Comparison of ENCODE assay signal across 8 mouse cellular contexts in the genomic region with DNA sequence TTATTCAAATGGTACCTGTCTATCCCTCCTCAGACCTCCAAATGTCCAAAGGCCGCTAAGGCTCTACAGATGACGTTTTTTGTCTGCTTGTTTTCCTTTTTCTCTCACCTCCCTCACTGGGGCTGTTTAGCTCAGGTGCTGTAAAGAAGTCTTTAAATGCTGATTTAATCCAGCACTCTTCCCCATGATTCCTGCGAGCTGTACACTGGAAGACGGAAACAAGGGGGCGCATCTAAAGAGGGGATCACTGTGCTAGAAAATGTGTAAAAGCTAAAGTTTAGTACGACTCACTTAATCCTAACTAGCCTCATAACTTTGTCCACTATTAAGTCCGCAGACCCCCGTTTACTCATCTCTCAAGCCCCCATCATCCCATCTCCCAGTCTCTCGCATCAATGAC. TPM values are rescaled to one million over a fixed set of nuclear protein-coding genes. Genes with fewer than 3 reads are reported as not detected.
DNase-seq lines count a peak whose midpoint lies in the region; ATAC-seq and TF ChIP-seq lines count a peak whose summit lies in the region.

No protein-coding gene starts in this region.

- no peak for DNase-seq in heart, adult 11 months
- DNase-seq in ES-E14 (ENCODE audit: low read depth, low spot score): peak; percentile 1
- DNase-seq in liver, embryonic 11.5 days (ENCODE audit: low spot score): no peak
- DNase-seq in gastrocnemius, postnatal 14 days: no peak
- no peak for DNase-seq in thymus, adult 18-20 months

- peak overlapping the region; percentile 61; the same call in 1 of the 2 replicates for H3K9ac ChIP-seq in heart, embryonic 12.5 days
- H3K9ac ChIP-seq in ES-E14 (ENCODE audit: insufficient read depth, low read depth, low read length, poor library complexity, severe bottlenecking): peak overlapping the region; percentile 77
- H3K9ac ChIP-seq in forebrain, embryonic 12.5 days: peak overlapping the region; percentile 47
- H3K9ac ChIP-seq in liver, embryonic 11.5 days (ENCODE audit: low read depth, low read length): peak overlapping the region; percentile 66
- peak overlapping the region; percentile 70 for H3K9ac ChIP-seq in stomach, embryonic 16.5 days (ENCODE audit: low read length)

- peak overlapping the region; percentile 66 for H3K4me2 ChIP-seq in heart, embryonic 12.5 days
- peak overlapping the region; percentile 50 for H3K4me2 ChIP-seq in forebrain, embryonic 12.5 days
- peak overlapping the region; percentile 56 for H3K4me2 ChIP-seq in liver, embryonic 11.5 days
- H3K4me2 ChIP-seq in stomach, embryonic 16.5 days (ENCODE audit: low read depth, low read length): peak overlapping the region; percentile 56

- peak overlapping the region; percentile 62 for H3K4me3 ChIP-seq in heart, embryonic 12.5 days
- H3K4me3 ChIP-seq in ES-E14 (ENCODE audit: insufficient read depth in 1 of 2, low read depth in 1 of 2, low read length in 2 of 2, poor library complexity in 1 of 2, severe bottlenecking in 1 of 2): peak overlapping the region; percentile 70 to 88
- H3K4me3 ChIP-seq in forebrain, embryonic 12.5 days (replicated peaks): peak overlapping the region; percentile 47
- H3K4me3 ChIP-seq in liver, embryonic 11.5 days (ENCODE audit: low read depth, low read length): peak overlapping the region; percentile 56
- peak overlapping the region; percentile 59 for H3K4me3 ChIP-seq in stomach, embryonic 16.5 days (replicated peaks; ENCODE audit: low read length)

- intact Hi-C loops in gastrocnemius, postnatal 14 days (cut with DNase I; ENCODE audit: low total_unique reads): no loop called here

- 32% methylated on average over 9 of the region's 9 CpGs for WGBS in heart, embryonic 12.5 days
- WGBS in forebrain, embryonic 12.5 days: 24% methylated on average over 9 of the region's 9 CpGs
- 25% methylated on average over 9 of the region's 9 CpGs for WGBS in liver, embryonic 11.5 days
- WGBS in stomach, embryonic 16.5 days: 20% methylated on average over 9 of the region's 9 CpGs

- no peaks in the 10 kb centered on the region for H3K36me3 ChIP-seq in heart, embryonic 12.5 days
- no peaks in the 10 kb centered on the region for H3K36me3 ChIP-seq in ES-E14 (ENCODE audit: control insufficient read depth, insufficient read depth, low read length, poor library complexity, severe bottlenecking)
- H3K36me3 ChIP-seq in forebrain, embryonic 12.5 days (replicated peaks): no peaks in the 10 kb centered on the region
- no peaks in the 10 kb centered on the region for H3K36me3 ChIP-seq in liver, embryonic 11.5 days (ENCODE audit: control insufficient read depth, insufficient read depth, low read length)
- no peaks in the 10 kb centered on the region for H3K36me3 ChIP-seq in stomach, embryonic 16.5 days (ENCODE audit: control insufficient read depth, insufficient read depth, low read length)

- H3K4me1 ChIP-seq in heart, embryonic 12.5 days (replicated peaks): no peaks in the 10 kb centered on the region
- no peaks in the 10 kb centered on the region for H3K4me1 ChIP-seq in ES-E14 (ENCODE audit: control insufficient read depth in 2 of 2, insufficient read depth in 2 of 2, low read length in 2 of 2, poor library complexity in 1 of 2)
- no peaks in the 10 kb centered on the region for H3K4me1 ChIP-seq in forebrain, embryonic 12.5 days
- H3K4me1 ChIP-seq in liver, embryonic 11.5 days (replicated peaks; ENCODE audit: control insufficient read depth, insufficient read depth, low read length): no peaks in the 10 kb centered on the region
- H3K4me1 ChIP-seq in stomach, embryonic 16.5 days (ENCODE audit: control insufficient read depth, insufficient read depth, low read length): no peaks in the 10 kb centered on the region

- in situ Hi-C loops in ES-E14 (cut with MboI; ENCODE audit: low sequenced_read_pairs in 2 of 2, unreplicated experiment in 2 of 2): no loop called here

- H3K27me3 ChIP-seq in heart, embryonic 12.5 days (replicated peaks): no peaks in the 10 kb centered on the region
- H3K27me3 ChIP-seq in forebrain, embryonic 12.5 days: no peaks in the 10 kb centered on the region
- no peaks in the 10 kb centered on the region for H3K27me3 ChIP-seq in liver, embryonic 11.5 days (replicated peaks; ENCODE audit: control insufficient read depth, insufficient read depth, low read length)
- no peaks in the 10 kb centered on the region for H3K27me3 ChIP-seq in stomach, embryonic 16.5 days (ENCODE audit: control insufficient read depth, insufficient read depth, low read length)

- no peak overlapping the region for H3K27ac ChIP-seq in heart, embryonic 12.5 days (ENCODE audit: poor library complexity, severe bottlenecking)
- H3K27ac ChIP-seq in ES-E14 (ENCODE audit: insufficient read depth, low read depth, low read length, poor library complexity, severe bottlenecking): no peak overlapping the region; the same call in 1 of the 2 replicates
- H3K27ac ChIP-seq in forebrain, embryonic 12.5 days: no peak overlapping the region
- H3K27ac ChIP-seq in liver, embryonic 11.5 days (ENCODE audit: low read depth, low read length): no peak overlapping the region
- H3K27ac ChIP-seq in stomach, embryonic 16.5 days (ENCODE audit: low read length): no peak overlapping the region

- H3K9me3 ChIP-seq in heart, embryonic 12.5 days (replicated peaks): no peaks in the 10 kb centered on the region
- H3K9me3 ChIP-seq in ES-E14 (ENCODE audit: control insufficient read depth, insufficient read depth, low read depth, low read length): no peaks in the 10 kb centered on the region
- no peaks in the 10 kb centered on the region for H3K9me3 ChIP-seq in forebrain, embryonic 12.5 days
- no peaks in the 10 kb centered on the region for H3K9me3 ChIP-seq in liver, embryonic 11.5 days (ENCODE audit: control insufficient read depth, low read length)
- H3K9me3 ChIP-seq in stomach, embryonic 16.5 days (replicated peaks; ENCODE audit: control insufficient read depth, low read length): no peaks in the 10 kb centered on the region

- no peak; the same call in 1 of the 2 replicates for ATAC-seq in heart, embryonic 12.5 days (ENCODE audit: insufficient number of reproducible peaks, low FRiP score)
- ATAC-seq in forebrain, embryonic 12.5 days (ENCODE audit: low FRiP score): peak; percentile 68
- ATAC-seq in liver, embryonic 11.5 days (replicated peaks; ENCODE audit: low FRiP score): peak; percentile 64
- ATAC-seq in stomach, embryonic 16.5 days (ENCODE audit: insufficient read depth, low FRiP score): peak; percentile 44; the same call in 1 of the 2 replicates

TF ChIP-seq in ES-E14, 5 proteins besides CTCF, POLR2A, EP300 and RAD21:
- TF ChIP-seq ZNF384 (IDR thresholded peaks at IDR 0.05; ENCODE audit: low read depth, low read length) (no peak), HCFC1 (IDR thresholded peaks at IDR 0.05; ENCODE audit: borderline replicate concordance, insufficient read depth, low read length) (no peak), MAFK (IDR thresholded peaks at IDR 0.05; ENCODE audit: insufficient read depth, low read depth, low read length) (no peak), ZC3H11A (IDR thresholded peaks at IDR 0.05; ENCODE audit: borderline replicate concordance, low read depth, low read length) (no peak), CHD2 (IDR thresholded peaks at IDR 0.05; ENCODE audit: low read depth, low read length) (no peak)

RNA-seq across cellular contexts. Expression of gene Zfp182, which starts 0.7 kb away (rescaled TPM):
- polyA plus RNA-seq in heart, embryonic 12.5 days (2016; fragmentation: Nextera tagmentation; extraction: Ambion mirVana): 4.1 and 4.4 TPM in 2 replicates
- 5.1 and 5.2 TPM in 2 replicates for total RNA-seq in ES-E14 (2012; rRNA removed)
- polyA plus RNA-seq in forebrain, embryonic 12.5 days (2016; fragmentation: Nextera tagmentation; extraction: Ambion mirVana): 8.1 and 8.4 TPM in 2 replicates
- 4.5 TPM in 2 replicates for polyA plus RNA-seq in liver, embryonic 11.5 days (2014; fragmentation: Nextera tagmentation; extraction: Ambion mirVana)
- 5.5 and 6.2 TPM in 2 replicates for polyA plus RNA-seq in stomach, embryonic 16.5 days (2015; fragmentation: Nextera tagmentation; extraction: Ambion mirVana)
- 1 to 10 TPM; 2.1 to 2.5 TPM for total RNA-seq in gastrocnemius, postnatal 14 days (2021)

RNA-seq across cellular contexts. Expression of gene Spaca5, which starts 6.7 kb away (rescaled TPM):
- not detected in 2 replicates for polyA plus RNA-seq in heart, embryonic 12.5 days (2016; fragmentation: Nextera tagmentation; extraction: Ambion mirVana)
- not detected in 2 replicates for total RNA-seq in ES-E14 (2012; rRNA removed)
- polyA plus RNA-seq in forebrain, embryonic 12.5 days (2016; fragmentation: Nextera tagmentation; extraction: Ambion mirVana): not detected in 2 replicates
- polyA plus RNA-seq in liver, embryonic 11.5 days (2014; fragmentation: Nextera tagmentation; extraction: Ambion mirVana): not detected in 2 replicates
- not detected in 2 replicates for polyA plus RNA-seq in stomach, embryonic 16.5 days (2015; fragmentation: Nextera tagmentation; extraction: Ambion mirVana)
- not detected for total RNA-seq in gastrocnemius, postnatal 14 days (2021)

RNA-seq across cellular contexts. Expression of gene Zfp300, which starts 27.9 kb away (rescaled TPM):
- polyA plus RNA-seq in heart, embryonic 12.5 days (2016; fragmentation: Nextera tagmentation; extraction: Ambion mirVana): 1.2 and 1.3 TPM in 2 replicates
- total RNA-seq in ES-E14 (2012; rRNA removed): 0.79 and 0.80 TPM in 2 replicates
- 2.6 and 3.2 TPM in 2 replicates for polyA plus RNA-seq in forebrain, embryonic 12.5 days (2016; fragmentation: Nextera tagmentation; extraction: Ambion mirVana)
- polyA plus RNA-seq in liver, embryonic 11.5 days (2014; fragmentation: Nextera tagmentation; extraction: Ambion mirVana): 0.33 and 0.48 TPM in 2 replicates
- 1.3 and 1.5 TPM in 2 replicates for polyA plus RNA-seq in stomach, embryonic 16.5 days (2015; fragmentation: Nextera tagmentation; extraction: Ambion mirVana)
- under 1 TPM; 0.33 to 0.53 TPM for total RNA-seq in gastrocnemius, postnatal 14 days (2021)

RNA-seq across cellular contexts. Expression of gene Ssxa1, which starts 54.2 kb away (rescaled TPM):
- not detected in 2 replicates for polyA plus RNA-seq in heart, embryonic 12.5 days (2016; fragmentation: Nextera tagmentation; extraction: Ambion mirVana)
- total RNA-seq in ES-E14 (2012; rRNA removed): not detected in 2 replicates
- polyA plus RNA-seq in forebrain, embryonic 12.5 days (2016; fragmentation: Nextera tagmentation; extraction: Ambion mirVana): not detected in 2 replicates
- not detected in 2 replicates for polyA plus RNA-seq in liver, embryonic 11.5 days (2014; fragmentation: Nextera tagmentation; extraction: Ambion mirVana)
- polyA plus RNA-seq in stomach, embryonic 16.5 days (2015; fragmentation: Nextera tagmentation; extraction: Ambion mirVana): not detected in 2 replicates
- not detected for total RNA-seq in gastrocnemius, postnatal 14 days (2021)
